Mouse (Mus musculus): ENCODE results near the gene Slc1a1.

DNA sequence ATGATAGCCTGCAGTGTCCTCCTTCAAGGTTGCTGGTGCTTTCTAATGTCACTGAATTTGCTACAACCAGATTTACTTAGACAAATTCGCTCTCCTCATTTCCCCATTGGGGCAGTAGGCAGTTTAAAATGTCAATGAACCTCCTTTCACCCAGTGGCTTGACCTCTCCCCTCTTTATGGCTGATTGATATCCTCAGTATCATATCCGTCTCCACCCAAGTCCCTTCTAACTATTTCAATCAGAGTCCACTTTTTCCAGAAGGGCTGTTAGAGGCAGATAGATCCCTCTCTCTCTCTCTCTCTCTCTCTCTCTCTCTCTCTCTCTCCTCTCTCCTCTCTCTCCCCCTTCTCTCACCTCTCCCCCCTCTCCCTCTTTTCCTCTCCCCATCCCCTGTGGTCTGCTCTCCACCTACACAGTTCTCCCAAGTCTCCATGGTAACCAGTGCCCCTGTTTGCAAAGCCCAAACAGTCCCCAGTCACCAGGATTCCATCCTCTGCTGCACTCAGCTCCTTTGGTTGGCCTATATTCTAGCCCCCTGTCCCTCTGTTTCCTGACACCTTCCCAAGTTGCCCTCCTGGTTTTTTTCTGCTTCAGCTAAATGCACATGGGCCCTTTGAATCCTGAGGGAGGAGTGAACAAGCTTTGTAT, 80.9 kb downstream of the Slc1a1 start:
- no peak for TF ChIP-seq CTCF (IDR thresholded peaks at IDR 0.05)
- no peak for TF ChIP-seq EP300 (IDR thresholded peaks at IDR 0.05; ENCODE audit: insufficient read depth, low read depth, low read length)
- no peak for TF ChIP-seq POLR2A (IDR thresholded peaks at IDR 0.05; ENCODE audit: insufficient read depth, low read depth, low read length)
